13 mouse cellular contexts compared by ENCODE assay signal in genomic region chr11:107992500-107992899, GRCm38 (mm10).
A peak's percentile ranks its signal among the peaks of the same experiment; 100 is the strongest.
DNase-seq lines count a peak whose midpoint lies in the region; ATAC-seq and TF ChIP-seq lines count a peak whose summit lies in the region.
"Had no signal": no experiment of that assay in that cellular context is flagged by ENCODE, and none has a peak within 500 bp of the region (broad histone marks: within the 10 kb centered on the region; RNA-seq: fewer than 3 reads in every experiment).

No protein-coding gene starts in this region.

- peak overlapping the region; percentile 78 for H3K27ac ChIP-seq in heart, embryonic 12.5 days (ENCODE audit: poor library complexity, severe bottlenecking)
- no peak overlapping the region for H3K27ac ChIP-seq in stomach, embryonic 15.5 days
- H3K27ac ChIP-seq in stomach, postnatal 0 days (replicated peaks): no peak overlapping the region
- H3K27ac ChIP-seq in hindbrain, embryonic 14.5 days: no peak overlapping the region
- peak overlapping the region; percentile 80 for H3K27ac ChIP-seq in liver, embryonic 16.5 days (ENCODE audit: low read length)

- H3K4me1 ChIP-seq in heart, embryonic 12.5 days (replicated peaks): peaks cover 28% of the 10 kb centered on the region
- H3K4me1 ChIP-seq in stomach, embryonic 15.5 days: no peaks in the 10 kb centered on the region
- no peaks in the 10 kb centered on the region for H3K4me1 ChIP-seq in stomach, postnatal 0 days (replicated peaks; ENCODE audit: control insufficient read depth, insufficient read depth)
- peaks cover 4% of the 10 kb centered on the region; the same call in 1 of the 2 replicates for H3K4me1 ChIP-seq in hindbrain, embryonic 14.5 days (replicated peaks; ENCODE audit: control insufficient read depth, insufficient read depth, low read length)
- H3K4me1 ChIP-seq in liver, embryonic 16.5 days (ENCODE audit: control insufficient read depth, low read depth, low read length): peaks cover 4% of the 10 kb centered on the region

- TF ChIP-seq CTCF in stomach, postnatal 0 days (IDR thresholded peaks at IDR 0.05; ENCODE audit: low read depth): no peak

- no peak for DNase-seq in heart, adult 11 months
- DNase-seq in stomach, postnatal 0 days (ENCODE audit: low spot score): no peak
- no peak for DNase-seq in hindbrain, embryonic 14.5 days (ENCODE audit: low spot score)
- DNase-seq in urinary bladder, postnatal 36 days (ENCODE audit: low spot score in 2 of 2): no peak
- DNase-seq in left cerebral cortex, postnatal 14 days (ENCODE audit: low spot score in 2 of 2): no peak
- DNase-seq: kidney, adult 2 months; left cerebral cortex, postnatal 4 days; right cerebral cortex, adult 18-20 months had no signal

- H3K27me3 ChIP-seq in heart, embryonic 12.5 days (replicated peaks): no peaks in the 10 kb centered on the region
- no peaks in the 10 kb centered on the region for H3K27me3 ChIP-seq in stomach, embryonic 15.5 days (replicated peaks)
- no peaks in the 10 kb centered on the region for H3K27me3 ChIP-seq in stomach, postnatal 0 days (ENCODE audit: control insufficient read depth, insufficient read depth, low read length)
- no peaks in the 10 kb centered on the region for H3K27me3 ChIP-seq in hindbrain, embryonic 14.5 days (ENCODE audit: control insufficient read depth, insufficient read depth, low read length)
- H3K27me3 ChIP-seq in liver, embryonic 16.5 days (ENCODE audit: control insufficient read depth, insufficient read depth, low read depth, low read length): no peaks in the 10 kb centered on the region
- H3K27me3 ChIP-seq: Patski had no signal

- ATAC-seq in heart, embryonic 12.5 days (ENCODE audit: insufficient number of reproducible peaks, low FRiP score): peak; percentile 89
- ATAC-seq in stomach, embryonic 15.5 days (ENCODE audit: insufficient read depth, low FRiP score, low read depth): 0 out of 2 replicates have a peak, but pooled peaks have one; percentile 18
- no peak for ATAC-seq in stomach, postnatal 0 days (ENCODE audit: low FRiP score, low TSS enrichment)
- no peak for ATAC-seq in hindbrain, embryonic 14.5 days (ENCODE audit: low FRiP score)
- peak; percentile 66 for ATAC-seq in liver, embryonic 16.5 days (ENCODE audit: low read depth)
- ATAC-seq: Patski had no signal

- H3K9me3 ChIP-seq in heart, embryonic 12.5 days (replicated peaks): no peaks in the 10 kb centered on the region
- no peaks in the 10 kb centered on the region for H3K9me3 ChIP-seq in stomach, embryonic 15.5 days
- H3K9me3 ChIP-seq in stomach, postnatal 0 days (ENCODE audit: control insufficient read depth, low read length): no peaks in the 10 kb centered on the region
- H3K9me3 ChIP-seq in hindbrain, embryonic 14.5 days (ENCODE audit: control insufficient read depth, low read length): no peaks in the 10 kb centered on the region
- H3K9me3 ChIP-seq in liver, embryonic 16.5 days (replicated peaks; ENCODE audit: control insufficient read depth, low read length): no peaks in the 10 kb centered on the region

- H3K4me3 ChIP-seq in heart, embryonic 12.5 days: no peak overlapping the region
- no peak overlapping the region for H3K4me3 ChIP-seq in stomach, embryonic 15.5 days (replicated peaks)
- H3K4me3 ChIP-seq in stomach, postnatal 0 days (ENCODE audit: low read depth, low read length): no peak overlapping the region
- H3K4me3 ChIP-seq in hindbrain, embryonic 14.5 days (replicated peaks; ENCODE audit: low read length): no peak overlapping the region
- H3K4me3 ChIP-seq in liver, embryonic 16.5 days (ENCODE audit: low read depth, low read length): no peak overlapping the region
- H3K4me3 ChIP-seq: erythroblast, embryonic 14.5 days had no signal

- peak overlapping the region; percentile 30; the same call in 1 of the 2 replicates for H3K4me2 ChIP-seq in heart, embryonic 12.5 days
- H3K4me2 ChIP-seq in stomach, embryonic 15.5 days: no peak overlapping the region
- no peak overlapping the region for H3K4me2 ChIP-seq in stomach, postnatal 0 days (replicated peaks; ENCODE audit: low read depth)
- H3K4me2 ChIP-seq in hindbrain, embryonic 14.5 days (replicated peaks): no peak overlapping the region
- peak overlapping the region; percentile 23; the same call in 1 of the 2 replicates for H3K4me2 ChIP-seq in liver, embryonic 16.5 days (ENCODE audit: low read depth, low read length)

- 0 out of 2 replicates have a peak overlapping the region, but pooled peaks have one; percentile 15 for H3K9ac ChIP-seq in heart, embryonic 12.5 days
- no peak overlapping the region for H3K9ac ChIP-seq in stomach, embryonic 15.5 days
- H3K9ac ChIP-seq in stomach, postnatal 0 days (ENCODE audit: low read length): no peak overlapping the region
- H3K9ac ChIP-seq in hindbrain, embryonic 14.5 days: peak overlapping the region; percentile 14; the same call in 1 of the 2 replicates
- H3K9ac ChIP-seq in liver, embryonic 16.5 days (ENCODE audit: low read depth, low read length): no peak overlapping the region

- intact Hi-C loops in left cerebral cortex, postnatal 14 days (cut with DNase I): loop anchor here (10.0 kb wide), 1 partner anchor 478 kb away; no protein-coding TSS in a partner anchor

- H3K36me3 ChIP-seq in heart, embryonic 12.5 days: no peaks in the 10 kb centered on the region; the same call in 1 of the 2 replicates
- no peaks in the 10 kb centered on the region for H3K36me3 ChIP-seq in stomach, embryonic 15.5 days
- H3K36me3 ChIP-seq in stomach, postnatal 0 days (ENCODE audit: control insufficient read depth, insufficient read depth, low read length): no peaks in the 10 kb centered on the region
- H3K36me3 ChIP-seq in hindbrain, embryonic 14.5 days (replicated peaks; ENCODE audit: control insufficient read depth, insufficient read depth): no peaks in the 10 kb centered on the region
- no peaks in the 10 kb centered on the region for H3K36me3 ChIP-seq in liver, embryonic 16.5 days (ENCODE audit: control insufficient read depth, insufficient read depth)

- WGBS in heart, embryonic 12.5 days: 25% methylated on average over 11 of the region's 11 CpGs
- WGBS in stomach, embryonic 15.5 days: 43% methylated on average over 11 of the region's 11 CpGs
- 46% methylated on average over 11 of the region's 11 CpGs for WGBS in stomach, postnatal 0 days
- 50% methylated on average over 11 of the region's 11 CpGs for WGBS in hindbrain, embryonic 14.5 days
- 18% methylated on average over 11 of the region's 11 CpGs for WGBS in liver, embryonic 16.5 days (ENCODE audit: insufficient replicate concordance)

- TF ChIP-seq EP300 in stomach, postnatal 0 days (optimal IDR thresholded peaks at IDR 0.05): no peak

Comparison
In these comparisons a context has a peak if more than half of its experiments do, and no peak if none do; other contexts are left out.
1. ATAC-seq: peak in heart, embryonic 12.5 days (single experiment), stomach, embryonic 15.5 days (single experiment) and liver, embryonic 16.5 days (single experiment); none in stomach, postnatal 0 days (single experiment) and hindbrain, embryonic 14.5 days (single experiment).
2. H3K27ac ChIP-seq: peak in heart, embryonic 12.5 days (single experiment) and liver, embryonic 16.5 days (single experiment); none in stomach, embryonic 15.5 days (single experiment), stomach, postnatal 0 days (single experiment) and hindbrain, embryonic 14.5 days (single experiment).
3. H3K4me2 ChIP-seq: peak in heart, embryonic 12.5 days (single experiment) and liver, embryonic 16.5 days (single experiment); none in stomach, embryonic 15.5 days (single experiment), stomach, postnatal 0 days (single experiment) and hindbrain, embryonic 14.5 days (single experiment).
4. H3K9ac ChIP-seq: peak in heart, embryonic 12.5 days (single experiment) and hindbrain, embryonic 14.5 days (single experiment); none in stomach, embryonic 15.5 days (single experiment), stomach, postnatal 0 days (single experiment) and liver, embryonic 16.5 days (single experiment).